Comparison of ENCODE assay signal across 8 mouse cellular contexts in genomic region chr1:100556937-100557336, GRCm38 (mm10).
DNase-seq lines count a peak whose midpoint lies in the region; ATAC-seq lines count a peak whose summit lies in the region.

No protein-coding gene starts in this region.

- DNase-seq in heart, postnatal 4 days = peak; percentile 11
- no peak for DNase-seq in heart, adult 8-10 months (ENCODE audit: low spot score)
- peak; percentile 5 for DNase-seq in 3134 (ENCODE audit: extremely low read depth, insufficient read length, low spot score)
- DNase-seq in WW6 (ENCODE audit: low read depth, low spot score) = peak; percentile 18
- peak; percentile 32 to 36 for DNase-seq in kidney, postnatal 25 days
- DNase-seq in right cerebral cortex, adult 2 months (ENCODE audit: low spot score in 2 of 2) = peak; percentile 17 to 41
- DNase-seq in spleen, adult 18-20 months = no peak

- ATAC-seq in cerebellum, adult (ENCODE audit: insufficient number of reproducible peaks, low FRiP score, low TSS enrichment) = no peak

Comparison
In these comparisons a context has a peak if more than half of its experiments do, and no peak if none do; other contexts are left out.
1. DNase-seq: peak in heart, postnatal 4 days (single experiment), 3134 (single experiment), WW6 (single experiment), kidney, postnatal 25 days (2 of 2) and right cerebral cortex, adult 2 months (2 of 2); none in heart, adult 8-10 months (single experiment) and spleen, adult 18-20 months (0 of 2).